Mouse (Mus musculus) erythroblast, embryonic 14.5 days (primary cell): Measurements from ENCODE around the gene Cst3. TPM values are rescaled to one million over a fixed set of nuclear protein-coding genes. Genes with fewer than 3 reads are reported as not detected.

Experiments used
- H3K27me3 ChIP-seq: 2 replicates; pipeline ENCODE4 v1.6.1; 2012; ENCODE audit warnings: inconsistent platforms; ENCODE audit not compliant: control insufficient read depth
- H3K36me3 ChIP-seq: 2 replicates; pipeline ENCODE4 v1.6.1; 2012; ENCODE audit warnings: mild to moderate bottlenecking, inconsistent platforms; ENCODE audit not compliant: control insufficient read depth
- H3K4me1 ChIP-seq: 2 replicates; pipeline ENCODE4 v1.6.1; 2012; ENCODE audit warnings: inconsistent platforms; ENCODE audit not compliant: control insufficient read depth
- H3K4me3 ChIP-seq: replicated peaks from 2 replicates; pipeline ENCODE3; 2012; ENCODE audit warnings: moderate library complexity, mild to moderate bottlenecking, inconsistent platforms
- H3K9me3 ChIP-seq: 2 replicates; pipeline ENCODE4 v1.6.1; 2012; ENCODE audit warnings: low read length, inconsistent platforms, mixed read lengths; ENCODE audit not compliant: control insufficient read depth
- GATA1 ChIP-seq: IDR thresholded peaks from 2 replicates; pipeline ENCODE4 v1.6.1; 2012; ENCODE audit warnings: low read length, inconsistent platforms, mixed read lengths
- TAL1 ChIP-seq: IDR thresholded peaks from 3 replicates; pipeline ENCODE4 v1.6.1; 2012; ENCODE audit warnings: low read length, inconsistent platforms, mixed read lengths
- polyA plus RNA-seq: library from polyadenylated mRNA; stranded (reverse); fragments of >175 nt; gene quantifications from 2 replicates; pipeline ENCODE4 v1.2.3, GENCODE M21; 2012

Gene Cst3
- polyA plus RNA-seq, 1 experiment, result 8.3 TPM

DNA sequence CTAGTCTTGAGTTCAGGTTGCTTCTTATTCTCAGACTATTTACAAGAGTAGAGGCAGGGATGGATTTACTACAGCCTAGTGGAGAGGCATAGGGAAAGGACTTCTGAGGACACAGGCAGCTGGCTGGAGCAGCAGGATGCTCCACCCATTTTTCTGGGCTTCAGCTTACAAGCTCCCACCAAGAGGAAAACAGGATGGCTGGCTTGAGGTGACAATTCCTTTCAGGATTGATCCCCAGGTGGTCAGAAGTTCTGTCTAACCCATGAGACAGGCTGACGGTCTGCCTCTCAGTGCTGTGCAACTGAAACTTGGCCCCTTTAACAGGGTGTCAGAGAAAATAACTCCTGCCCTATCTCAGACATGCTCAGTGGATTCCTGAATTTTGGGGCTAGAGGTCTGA lies 3.7 kb upstream of the Cst3 start:
- peaks cover 15% of the 10 kb centered on the region for H3K4me1 ChIP-seq
- no peak for TF ChIP-seq TAL1
- TF ChIP-seq GATA1, result no peak
- no peaks in the 10 kb centered on the region for H3K9me3 ChIP-seq
- H3K27me3 ChIP-seq, result no peaks in the 10 kb centered on the region
- no peaks in the 10 kb centered on the region for H3K36me3 ChIP-seq
- no peak overlapping the region for H3K4me3 ChIP-seq

GRCm38 (mm10) chr2:148878641-148879130 lies 3.2 kb upstream of the Cst3 start:
- no peak overlapping the region for H3K4me3 ChIP-seq
- peaks cover 20% of the 10 kb centered on the region for H3K4me1 ChIP-seq
- no peak for TF ChIP-seq TAL1
- no peaks in the 10 kb centered on the region for H3K9me3 ChIP-seq
- H3K27me3 ChIP-seq, result no peaks in the 10 kb centered on the region
- no peaks in the 10 kb centered on the region for H3K36me3 ChIP-seq

- Histone ChIP-seq H3K36me3 (peaks cover 1% of the 10 kb centered on the region; the same call in 1 of the 2 replicates), H3K27me3 (no peaks in the 10 kb centered on the region), H3K4me3 (no peak overlapping the region), H3K9me3 (no peaks in the 10 kb centered on the region), H3K4me1 (peaks cover 20% of the 10 kb centered on the region)
- no peak for TF ChIP-seq GATA1
These were observed 1.7 kb upstream of the Cst3 start for GRCm38 (mm10) chr2:148877016-148877770.

DNA sequence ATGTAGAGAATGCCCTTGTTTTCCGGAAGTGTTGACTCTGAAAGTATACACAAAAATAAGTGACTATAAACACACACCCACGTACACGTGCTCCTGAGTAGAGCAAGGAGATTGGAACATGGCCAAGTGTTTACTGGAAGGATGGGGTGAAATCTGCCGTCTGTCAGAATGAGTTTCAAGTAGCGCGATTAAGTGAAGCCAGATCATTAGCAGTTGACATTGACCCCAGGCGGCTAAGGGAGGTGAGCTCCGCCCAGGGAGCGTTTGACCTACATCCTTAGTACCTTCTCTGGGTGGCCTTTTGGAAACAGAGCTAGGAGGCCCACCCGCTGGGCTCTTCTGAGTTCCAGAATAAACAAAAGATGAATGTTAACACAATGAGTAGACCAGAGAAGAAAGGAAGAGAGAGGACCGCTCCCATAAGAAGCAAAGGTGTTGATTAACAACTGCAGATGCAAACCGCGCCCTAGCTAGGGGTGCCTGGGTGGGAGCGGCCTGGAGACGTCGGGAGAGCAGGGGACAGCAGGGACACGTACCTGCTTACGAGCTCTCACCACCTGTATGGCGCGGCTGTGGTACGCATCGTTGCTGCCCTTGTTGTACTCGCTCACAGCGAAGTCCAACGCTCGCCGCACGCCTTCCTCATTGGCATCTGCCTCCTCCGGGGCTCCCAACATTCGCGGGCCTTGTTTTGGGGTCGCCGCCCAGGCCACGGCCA lies 716 bp downstream of the Cst3 start:
- H3K36me3 ChIP-seq, result peaks cover 7% of the 10 kb centered on the region; the same call in 1 of the 2 replicates
- peak overlapping the region; percentile 67 for H3K4me3 ChIP-seq
- TF ChIP-seq TAL1 (no peak), GATA1 (no peak)
- no peaks in the 10 kb centered on the region for H3K9me3 ChIP-seq
- peaks cover 20% of the 10 kb centered on the region for H3K4me1 ChIP-seq
- no peaks in the 10 kb centered on the region for H3K27me3 ChIP-seq

DNA sequence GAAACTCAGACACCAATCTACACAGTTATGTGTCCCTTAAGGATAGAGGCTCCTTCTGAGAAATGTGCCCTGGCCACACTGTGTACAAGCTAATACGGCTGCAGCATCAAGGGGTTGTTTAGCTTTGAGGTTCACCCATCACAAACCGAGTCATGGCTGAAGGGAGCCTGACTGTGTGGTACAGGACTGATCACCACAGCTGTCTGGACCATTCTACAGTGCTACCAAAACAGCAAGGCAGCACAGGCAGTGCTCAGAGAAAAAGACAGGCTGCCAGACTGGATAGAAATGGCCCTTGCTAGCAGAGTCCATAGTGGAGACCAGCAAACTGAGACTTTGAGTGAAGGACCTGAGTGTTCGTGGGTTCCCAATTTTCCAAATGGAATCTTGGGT lies 1.3 kb downstream of the Cst3 start:
- TF ChIP-seq TAL1, result no peak
- no peak for TF ChIP-seq GATA1
- Histone ChIP-seq H3K4me3 (peak overlapping the region; percentile 67), H3K4me1 (peaks cover 20% of the 10 kb centered on the region), H3K9me3 (no peaks in the 10 kb centered on the region), H3K27me3 (no peaks in the 10 kb centered on the region), H3K36me3 (peaks cover 7% of the 10 kb centered on the region; the same call in 1 of the 2 replicates)

GRCm38 (mm10) chr2:148872860-148873259 lies 2.6 kb downstream of the Cst3 start:
- Histone ChIP-seq H3K9me3 (no peaks in the 10 kb centered on the region), H3K36me3 (peaks cover 7% of the 10 kb centered on the region; the same call in 1 of the 2 replicates), H3K27me3 (no peaks in the 10 kb centered on the region), H3K4me1 (peaks cover 20% of the 10 kb centered on the region), H3K4me3 (no peak overlapping the region)
- TF ChIP-seq GATA1, result no peak
- no peak for TF ChIP-seq TAL1

- no peaks in the 10 kb centered on the region for H3K9me3 ChIP-seq
These were observed 5.0 kb downstream of the Cst3 start for GRCm38 (mm10) chr2:148870526-148870925.

GRCm38 (mm10) chr2:148868959-148869358 lies 6.5 kb downstream of the Cst3 start:
- Histone ChIP-seq H3K9me3 (no peaks in the 10 kb centered on the region), H3K36me3 (peaks cover 7% of the 10 kb centered on the region; the same call in 1 of the 2 replicates), H3K27me3 (no peaks in the 10 kb centered on the region), H3K4me1 (peaks cover 3% of the 10 kb centered on the region), H3K4me3 (no peak overlapping the region)
- TF ChIP-seq GATA1 (no peak), TAL1 (no peak)

More at GRCm38 (mm10) chr2:148870526-148870925, 5.0 kb downstream of the Cst3 start:
- Histone ChIP-seq H3K36me3 (peaks cover 7% of the 10 kb centered on the region; the same call in 1 of the 2 replicates), H3K4me1 (peaks cover 17% of the 10 kb centered on the region), H3K4me3 (no peak overlapping the region), H3K27me3 (no peaks in the 10 kb centered on the region)
- TF ChIP-seq TAL1 (no peak), GATA1 (no peak)

GRCm38 (mm10) chr2:148864966-148865365 lies 10.5 kb downstream of the Cst3 start, which contains the start of gene 9230104L09Rik:
TSS of gene 9230104L09Rik (minus strand) at chr2:148865038.
- Histone ChIP-seq H3K27me3 (no peaks in the 10 kb centered on the region), H3K9me3 (no peaks in the 10 kb centered on the region), H3K36me3 (no peaks in the 10 kb centered on the region), H3K4me3 (no peak within 1 kb of the TSS), H3K4me1 (no peaks in the 10 kb centered on the region)
- no peak for TF ChIP-seq TAL1
- no peak for TF ChIP-seq GATA1
